Mouse (Mus musculus) layer of hippocampus, adult 9-10 months (tissue): ENCODE data around the gene Lix1.
"Not testable (repeated sequence)": the region's sequence is repeated elsewhere in the genome, so short reads cannot be mapped to it uniquely, and the experiment has no call there.

Source experiments
- DNase-seq: peaks from one replicate; pipeline ENCODE4 v3.0.0; 2022; ENCODE audit warnings: low spot score

Lix1 gene

DNA sequence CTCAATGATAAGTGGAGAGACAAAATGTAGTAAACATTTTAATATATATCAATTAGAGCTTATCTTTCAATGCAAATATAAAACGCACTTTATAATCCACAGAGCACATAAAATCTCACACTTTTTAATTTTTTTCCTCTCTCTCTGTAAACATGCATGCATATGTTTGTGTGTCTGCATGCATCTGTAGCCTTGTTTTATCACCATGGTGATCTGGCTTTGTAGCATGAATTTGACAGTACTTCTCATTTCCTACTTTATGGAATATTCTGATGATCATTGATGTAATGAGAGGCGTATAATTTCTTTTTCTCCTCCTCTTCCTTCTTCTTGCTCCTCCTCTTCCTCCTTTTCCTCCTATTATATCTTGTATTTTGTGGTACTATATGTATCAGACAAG is 9.7 kb downstream of the Lix1 start:
- DNase-seq = no peak

DNA sequence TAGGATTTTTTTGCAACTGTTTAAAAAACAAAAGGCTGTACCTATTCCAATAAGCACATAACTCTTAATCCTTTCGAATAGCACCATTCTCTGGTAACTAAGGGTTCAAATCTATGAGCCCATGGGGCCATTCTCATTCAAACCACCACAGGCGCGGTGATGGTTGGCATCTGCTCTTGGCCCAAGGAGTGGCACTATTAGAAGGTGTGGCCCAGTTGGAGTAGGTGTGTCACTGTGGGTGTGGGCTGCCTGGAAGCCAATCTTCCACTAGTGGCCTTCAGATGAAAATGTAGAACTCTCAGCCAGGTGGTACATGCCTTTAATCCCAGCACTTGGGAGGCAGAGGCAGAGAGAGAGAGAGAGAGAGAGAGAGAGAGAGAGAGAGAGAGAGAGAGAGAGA is 11.7 kb downstream of the Lix1 start:
- DNase-seq = no peak

DNA sequence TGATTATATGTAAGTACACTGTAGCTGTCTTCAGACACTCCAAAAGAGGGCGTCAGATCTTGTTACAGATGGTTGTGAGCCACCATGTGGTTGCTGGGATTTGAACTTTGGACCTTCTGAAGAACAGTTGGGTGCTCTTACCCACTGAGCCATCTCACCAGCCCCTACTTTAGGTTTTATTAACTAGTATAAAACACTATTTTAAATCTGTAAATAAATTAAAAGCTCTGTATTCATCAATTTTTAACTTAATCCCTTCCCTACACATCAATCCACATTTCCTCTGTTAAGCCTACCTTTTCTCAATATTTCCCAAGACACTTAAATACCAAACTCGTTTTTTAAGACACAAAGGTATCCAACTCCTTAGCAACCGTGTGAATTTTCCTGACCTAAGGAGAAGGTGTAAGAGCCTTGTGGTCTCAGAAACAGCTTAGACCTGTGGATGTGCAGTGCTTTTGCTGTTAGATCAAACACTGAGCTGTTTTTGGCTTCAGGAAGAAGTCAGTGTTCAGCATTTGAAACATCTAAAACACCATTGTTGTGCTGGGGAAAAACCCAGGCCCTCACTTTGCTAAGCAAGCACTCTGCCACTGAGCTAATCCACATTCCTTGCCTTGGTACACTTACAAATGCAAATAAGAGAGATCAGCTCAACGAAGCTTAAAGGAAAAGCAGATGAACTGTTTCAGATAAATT is 22.3 kb downstream of the Lix1 start:
- DNase-seq = no peak

DNA sequence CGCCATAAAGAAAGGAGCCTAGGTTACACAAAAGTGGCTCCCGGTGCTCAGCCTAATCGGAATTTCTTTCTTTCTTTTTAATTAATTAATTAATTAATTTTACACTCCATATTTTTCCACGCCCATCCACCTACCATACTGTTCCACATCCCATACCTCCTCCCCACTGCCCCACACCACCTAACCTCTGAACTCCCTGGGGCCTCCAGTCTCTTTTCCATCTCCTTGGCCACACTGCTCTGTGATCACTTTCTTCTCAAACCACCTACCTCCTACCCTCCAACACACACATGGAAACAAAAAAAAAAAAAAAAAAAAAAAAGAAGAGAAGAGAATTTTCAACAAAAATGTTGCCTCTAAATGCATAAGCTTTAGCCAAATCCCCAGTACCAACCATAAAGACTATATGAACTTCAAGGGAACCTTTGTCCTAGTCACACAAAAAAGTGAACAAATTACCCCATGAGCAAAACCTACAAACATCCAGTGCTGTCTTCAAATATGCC is 22.9 kb downstream of the Lix1 start:
- no peak for DNase-seq

DNA sequence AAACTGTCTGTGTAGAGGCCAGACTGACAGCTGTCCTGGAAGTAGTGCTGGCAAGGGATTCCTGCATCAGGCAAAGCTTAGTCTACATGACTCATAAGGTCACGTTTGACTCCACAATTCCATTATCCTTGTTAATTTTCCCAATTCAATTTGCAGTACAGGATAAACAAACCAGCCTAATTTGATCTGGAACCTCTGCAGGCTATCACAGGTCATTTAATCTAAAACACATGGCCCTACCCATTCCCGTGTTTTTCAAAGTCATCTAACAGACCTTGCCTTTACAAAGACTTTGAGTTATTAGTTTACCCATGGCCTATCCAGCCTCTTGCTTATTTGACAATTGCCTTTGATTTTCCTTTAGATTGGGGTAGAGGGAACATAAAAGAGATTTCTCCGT is 23.4 kb downstream of the Lix1 start:
- no peak for DNase-seq

DNA sequence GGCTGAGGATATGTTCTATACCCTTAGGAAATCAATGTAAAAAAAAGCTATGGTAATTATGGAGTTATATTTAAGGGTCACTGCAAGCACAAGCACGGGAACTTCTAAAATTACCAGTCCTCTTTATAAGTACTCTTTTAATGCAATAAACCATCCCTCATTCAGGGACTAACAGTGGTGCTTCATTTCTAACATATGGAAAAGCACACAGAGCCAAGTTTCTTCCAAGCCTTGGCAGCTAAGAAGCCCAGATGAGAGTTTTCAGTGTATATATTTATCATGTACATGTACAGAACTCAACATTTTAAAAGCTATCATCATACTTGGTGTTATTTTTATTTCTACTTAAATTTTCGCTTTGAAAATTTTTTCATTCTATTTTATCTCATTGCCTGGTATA is 26.4 kb downstream of the Lix1 start:
- no peak for DNase-seq

DNA sequence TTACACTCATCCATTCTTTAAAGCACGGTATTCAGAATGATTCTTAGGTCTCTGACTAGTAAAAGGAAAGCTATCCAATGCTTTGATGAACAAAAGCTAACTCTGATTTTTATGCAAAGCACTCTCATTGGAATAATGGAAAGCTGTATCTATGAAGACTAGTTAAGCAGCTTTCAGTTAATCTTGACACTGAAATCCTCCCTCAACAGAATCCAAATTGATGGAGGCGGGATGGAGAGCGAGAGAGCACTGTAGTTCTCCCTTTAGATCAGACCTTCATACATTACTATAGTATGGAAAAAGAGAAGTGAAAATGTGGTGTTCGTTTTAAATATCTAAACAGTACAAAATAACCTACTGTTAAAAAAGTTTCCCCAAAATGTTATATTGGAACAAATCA is 31.2 kb downstream of the Lix1 start:
- no peak for DNase-seq

DNA sequence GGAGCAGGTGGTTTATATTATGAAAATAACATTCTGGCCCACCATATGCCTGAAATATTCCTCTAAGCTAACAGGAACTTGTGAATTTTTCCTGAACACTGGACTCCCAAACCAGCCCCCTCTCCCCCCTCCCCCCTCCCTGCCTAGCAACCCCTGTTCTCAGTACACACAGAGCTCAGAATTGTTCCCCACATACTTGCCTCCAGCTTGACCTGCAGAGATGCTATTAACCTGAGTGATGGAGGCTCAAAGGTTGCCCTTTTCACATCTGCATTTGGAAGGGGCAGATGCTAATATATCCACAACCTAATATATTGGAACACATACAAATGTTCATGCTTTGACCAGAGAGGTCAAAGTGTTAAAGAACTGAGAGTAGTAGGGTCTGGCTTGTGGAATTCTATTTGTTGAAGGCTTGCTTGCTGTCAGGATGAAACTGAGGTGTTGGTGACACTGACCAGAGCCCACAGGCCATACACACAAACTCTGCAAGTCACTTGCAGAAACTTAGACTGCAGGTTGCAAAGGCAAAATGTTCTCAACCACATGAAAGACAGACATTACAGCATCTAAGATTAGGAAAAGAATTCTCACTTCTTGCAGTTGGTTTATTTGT is 36.2 kb downstream of the Lix1 start:
- DNase-seq = no peak

DNA sequence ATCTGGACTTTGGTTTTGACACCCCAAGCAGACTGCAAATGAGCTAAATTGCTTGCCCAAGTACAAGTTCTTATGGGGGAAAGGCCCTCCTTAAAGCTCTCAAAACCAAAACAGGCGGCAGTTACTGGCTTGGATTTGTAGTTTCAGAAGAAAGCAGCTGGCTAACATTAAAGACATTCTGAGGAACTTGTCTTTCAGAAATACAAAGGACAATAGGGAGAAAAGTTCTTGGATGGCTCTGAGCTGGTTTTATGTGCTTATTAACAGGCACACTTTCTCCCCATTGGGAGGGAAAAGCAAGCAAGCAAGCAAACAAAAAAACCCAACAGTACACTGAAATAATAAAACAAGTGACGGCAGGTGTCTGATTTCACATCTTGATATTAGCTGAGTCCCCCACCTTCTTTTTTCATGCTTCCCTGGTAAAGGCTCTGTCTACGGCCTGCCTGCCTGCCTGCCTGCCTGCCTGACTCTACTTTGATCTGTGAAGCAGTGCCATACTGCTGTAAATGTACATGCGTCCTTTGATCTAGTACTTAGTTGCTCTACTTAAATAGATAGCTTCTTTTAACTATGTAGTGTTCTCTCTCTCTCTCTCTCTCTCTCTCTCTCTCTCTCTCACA is 39.5 kb downstream of the Lix1 start:
- no peak for DNase-seq

DNA sequence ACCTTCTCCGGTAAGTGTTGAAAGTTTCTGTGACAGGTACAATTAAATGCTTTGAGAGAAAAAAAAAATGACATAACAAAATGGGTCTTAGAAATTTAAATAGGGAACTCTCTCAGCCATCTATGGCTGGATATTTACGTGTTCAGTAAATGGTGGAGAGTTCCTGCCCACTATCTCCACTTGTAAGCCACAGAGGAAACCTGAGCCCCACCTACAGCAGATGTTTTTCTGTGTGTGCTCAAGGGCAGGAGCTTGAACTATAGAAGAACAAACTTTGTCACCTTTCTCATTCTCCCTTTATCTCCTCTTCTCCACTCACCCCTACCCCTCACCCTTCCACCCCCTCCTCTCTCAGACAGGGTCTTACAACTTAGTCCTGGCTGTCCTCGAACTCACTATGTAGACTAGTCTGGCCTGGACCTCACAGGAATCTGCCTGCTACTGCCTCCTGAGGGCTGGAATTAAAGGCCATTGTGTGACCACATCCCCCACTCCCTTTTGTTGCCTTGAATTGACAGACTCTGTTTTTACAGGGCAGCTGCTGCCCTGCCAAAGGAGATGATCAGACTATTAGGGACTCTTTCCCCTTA is 41.9 kb downstream of the Lix1 start:
- DNase-seq = no peak

DNA sequence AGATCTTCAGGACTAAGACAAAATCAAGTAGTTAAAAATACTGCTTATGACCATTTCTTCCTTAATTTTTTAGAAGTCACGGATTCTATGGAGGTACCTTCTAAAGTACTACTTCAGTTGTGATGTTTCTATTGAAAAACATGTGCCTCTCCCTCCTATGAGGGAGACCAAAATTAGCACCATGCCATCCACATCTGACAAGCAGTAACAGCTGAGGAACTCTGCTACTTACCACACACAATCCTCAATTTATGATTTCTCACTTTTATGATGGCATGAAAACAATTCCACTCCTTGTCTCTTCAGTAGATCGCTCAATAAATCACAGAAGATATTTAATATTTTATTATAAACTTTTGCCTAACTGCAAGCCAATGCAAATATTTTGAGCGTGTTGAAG is 44.2 kb downstream of the Lix1 start:
- no peak for DNase-seq

DNA sequence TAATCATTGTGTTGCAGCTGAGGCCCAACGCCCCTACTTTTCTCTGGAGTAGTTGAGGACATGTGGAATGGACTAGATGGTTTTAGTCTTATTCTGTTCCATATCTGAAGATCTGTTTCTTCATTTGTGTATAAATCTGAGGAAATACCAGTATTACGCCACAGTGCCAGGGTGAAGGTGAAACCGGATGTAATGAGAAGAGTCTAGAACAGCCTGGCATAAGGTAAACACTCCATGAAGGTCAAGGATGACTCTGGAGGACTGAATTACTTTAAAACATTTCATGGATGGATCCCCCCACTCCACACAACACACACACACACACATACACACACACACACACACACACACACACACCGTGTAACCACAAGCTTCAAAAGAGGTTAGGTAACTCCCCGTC is 45.3 kb downstream of the Lix1 start:
- DNase-seq = no peak

DNA sequence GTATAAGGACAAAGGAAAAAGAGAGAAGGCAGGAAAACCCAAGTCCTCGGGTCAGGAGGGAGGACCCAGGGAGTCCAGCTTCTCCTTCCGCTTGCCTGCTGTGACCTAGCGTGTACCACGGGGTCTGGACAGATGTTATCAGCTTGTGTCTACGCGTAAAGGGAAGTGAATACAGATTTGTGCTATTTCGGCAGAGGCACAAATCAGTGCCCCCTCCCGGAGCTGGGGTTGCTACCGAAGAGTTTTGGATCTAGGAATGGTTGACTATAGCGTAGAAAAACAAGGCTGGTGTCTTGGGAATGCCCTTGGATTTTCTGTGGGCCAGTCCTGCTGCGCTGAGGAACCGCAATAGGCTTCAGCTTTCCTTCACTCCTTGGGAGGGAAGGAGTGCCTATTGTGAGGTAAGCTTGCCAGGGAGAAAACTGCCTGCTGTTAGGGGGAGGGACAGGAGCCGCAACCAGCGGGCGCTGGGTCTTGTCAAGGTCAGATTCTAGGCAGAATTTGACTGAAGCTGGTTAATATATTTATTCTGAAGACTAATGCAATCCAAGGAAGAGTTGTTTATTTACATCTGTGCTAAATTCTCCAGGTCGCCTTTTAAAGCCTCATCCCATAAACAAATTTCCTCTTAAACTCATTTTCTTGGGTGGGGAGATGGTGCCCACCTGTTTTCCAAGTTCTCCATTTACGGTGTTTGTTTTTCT is 46.4 kb downstream of the Lix1 start:
- DNase-seq = no peak

DNA sequence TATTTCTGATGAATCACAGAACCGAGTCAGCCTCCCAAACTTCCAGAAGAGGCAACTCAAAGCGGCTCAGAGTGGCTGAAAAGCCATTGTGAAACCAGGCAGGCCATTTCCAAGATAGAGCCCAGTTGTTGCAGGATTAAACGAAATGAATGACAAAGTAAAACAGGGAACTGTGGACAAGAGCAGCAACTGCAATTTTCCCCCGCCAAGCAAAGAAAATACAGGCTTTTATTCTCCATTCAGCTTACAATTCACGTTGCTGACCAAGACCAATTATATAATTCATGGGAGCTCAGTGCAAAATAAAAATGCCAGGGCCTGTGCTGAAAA is 46.9 kb downstream of the Lix1 start:
- DNase-seq = no peak

DNA sequence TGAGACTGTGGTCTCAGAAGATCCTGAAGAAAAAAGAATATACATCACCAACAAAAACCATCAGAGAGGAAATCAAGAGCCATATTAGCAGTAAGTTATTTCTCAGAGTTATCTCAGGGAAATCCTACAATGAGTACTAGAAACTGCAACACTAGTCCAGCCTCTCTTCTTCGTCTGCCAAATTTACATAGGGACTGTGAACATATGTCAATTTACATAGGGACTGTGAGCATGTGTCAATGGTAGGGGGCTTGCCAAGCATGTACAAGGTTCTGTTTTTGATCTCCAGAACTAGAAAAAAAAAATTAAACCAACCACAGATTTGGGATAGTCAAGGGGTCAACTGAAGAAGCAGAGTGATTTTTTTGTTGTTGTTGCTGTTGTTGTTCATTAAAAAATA is 48.6 kb downstream of the Lix1 start:
- DNase-seq = no peak

DNA sequence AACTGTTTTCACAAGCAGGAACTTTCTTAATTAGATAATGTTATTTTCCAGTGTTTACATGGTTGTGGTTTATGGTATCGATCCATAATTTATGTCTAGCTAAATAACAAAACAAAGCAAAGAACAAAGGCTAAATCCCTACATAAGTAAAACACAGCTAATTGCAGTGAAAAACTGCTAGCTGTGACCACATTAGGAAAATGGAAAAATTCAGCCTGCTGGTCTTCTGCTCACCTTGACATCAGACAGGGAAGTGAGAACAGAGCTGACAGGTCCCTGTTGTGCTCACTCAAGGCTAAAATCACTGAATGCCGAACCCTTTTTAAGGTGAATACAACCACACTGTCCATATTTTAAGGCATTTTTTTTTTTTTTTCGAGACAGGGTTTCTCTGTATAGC is 50.1 kb downstream of the Lix1 start:
- DNase-seq = no peak

DNA sequence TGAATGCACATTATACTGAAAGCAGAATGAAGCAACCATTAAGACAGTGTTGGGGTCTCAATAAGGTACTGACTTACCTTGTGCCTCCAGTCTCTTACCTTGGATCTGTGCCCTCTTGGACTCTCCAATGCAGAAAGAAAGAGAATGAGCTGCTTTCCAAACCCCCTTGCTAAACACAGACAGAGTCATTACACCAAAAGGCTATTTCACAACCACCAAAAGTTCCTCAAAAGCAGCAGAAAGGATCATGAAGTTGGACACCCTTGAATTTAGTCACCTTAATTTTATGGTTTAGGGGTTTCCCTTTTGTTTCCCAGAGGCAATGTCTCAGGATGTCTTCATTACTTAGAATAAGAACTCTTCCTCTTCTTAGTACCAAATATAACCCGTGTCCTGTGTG is 52.1 kb downstream of the Lix1 start:
- DNase-seq = no peak

DNA sequence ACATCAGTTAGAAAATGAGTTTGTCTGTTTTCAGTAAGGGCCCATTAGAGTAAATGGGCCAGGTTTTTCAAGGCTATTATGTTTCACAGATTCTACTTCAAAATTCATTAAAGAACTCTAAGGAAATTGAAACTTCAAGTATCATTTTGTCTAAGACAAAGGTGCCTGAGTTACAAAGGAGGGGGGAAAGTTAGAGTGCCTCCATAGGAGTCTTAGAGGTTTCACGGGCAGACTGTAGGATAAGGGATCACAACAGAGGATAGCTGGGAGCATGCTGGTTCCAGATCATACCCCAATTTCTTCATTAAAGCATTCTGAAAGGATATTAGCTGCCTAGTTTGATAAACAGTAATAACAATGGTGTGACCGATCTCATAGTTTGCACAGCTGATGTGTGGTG is 83.3 kb downstream of the Lix1 start:
- no peak for DNase-seq

DNA sequence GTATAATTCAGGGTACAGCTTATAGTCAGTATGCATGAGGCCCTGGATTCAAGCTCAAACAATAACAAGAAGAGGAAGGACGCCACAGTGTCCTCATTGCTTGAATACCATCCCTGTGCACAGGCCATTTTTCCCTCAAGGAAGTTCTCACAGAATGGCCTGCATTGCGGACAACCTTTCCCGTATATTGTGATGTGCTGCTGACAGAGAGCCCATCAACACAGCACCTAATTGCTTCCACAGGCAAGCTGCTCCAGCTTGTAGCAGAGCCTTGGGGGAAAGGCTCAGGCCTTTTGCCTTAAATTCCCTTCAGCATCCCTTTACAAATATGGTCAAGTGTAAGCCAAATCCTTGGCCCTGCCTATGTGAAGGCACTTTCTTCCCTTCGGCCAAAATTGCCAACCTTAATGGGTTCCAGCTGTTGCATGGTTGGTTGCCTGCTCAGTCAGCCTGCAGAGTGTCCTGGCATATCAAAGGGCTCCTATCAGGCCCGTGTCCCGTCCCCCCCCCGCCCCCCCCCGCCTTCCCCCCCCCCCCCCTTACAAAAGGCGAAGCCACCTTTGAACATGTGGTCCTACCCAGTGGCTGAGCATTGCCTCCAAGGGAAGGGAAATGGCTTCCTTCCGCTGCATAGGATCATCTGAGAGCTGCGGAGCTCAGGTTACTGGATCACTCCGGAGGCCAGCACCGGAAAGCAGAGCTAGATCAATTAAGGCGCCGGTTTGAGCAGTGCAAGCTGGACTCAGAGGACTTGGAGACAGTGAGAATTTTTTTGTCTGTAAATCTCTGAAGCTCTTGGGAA is 88.5 kb downstream of the Lix1 start:
- no peak for DNase-seq

DNA sequence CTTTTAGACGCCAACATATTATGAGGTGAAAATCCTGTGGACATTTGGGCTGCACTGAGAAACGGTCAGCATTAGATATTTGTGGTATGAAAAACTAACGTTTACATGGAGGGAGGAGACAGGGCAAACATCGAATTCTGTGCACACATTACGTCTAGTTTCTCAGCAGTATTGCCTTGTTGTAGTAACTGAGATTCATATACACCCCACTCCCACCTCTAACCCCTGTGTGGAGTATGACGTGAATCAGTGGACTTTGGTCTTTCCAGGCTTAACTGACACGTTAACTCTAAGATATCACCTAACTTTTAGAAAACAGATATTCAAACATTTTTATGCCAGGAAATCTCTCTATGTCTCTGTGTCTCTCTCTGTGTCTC is 89.1 kb downstream of the Lix1 start:
- DNase-seq = no peak

DNA sequence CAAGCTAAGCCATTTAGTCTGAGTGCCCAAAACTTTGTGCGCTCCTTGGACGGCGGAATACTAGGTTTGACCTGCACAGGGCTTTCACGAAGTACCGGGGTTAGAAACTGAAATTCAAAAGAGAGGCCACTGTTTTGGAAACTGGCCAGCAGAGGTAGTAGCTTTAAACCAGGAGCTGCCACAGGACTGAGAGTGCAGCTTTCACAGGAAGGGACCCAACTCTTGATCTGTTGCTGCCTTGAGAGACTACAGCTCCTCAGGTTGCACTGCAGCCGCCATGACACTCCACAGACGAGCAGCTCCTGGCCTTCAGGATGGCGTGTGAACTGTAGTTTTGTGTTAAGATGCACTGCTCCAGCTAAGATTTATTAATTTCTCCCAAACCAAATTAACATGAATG is 89.6 kb downstream of the Lix1 start:
- DNase-seq = no peak

DNA sequence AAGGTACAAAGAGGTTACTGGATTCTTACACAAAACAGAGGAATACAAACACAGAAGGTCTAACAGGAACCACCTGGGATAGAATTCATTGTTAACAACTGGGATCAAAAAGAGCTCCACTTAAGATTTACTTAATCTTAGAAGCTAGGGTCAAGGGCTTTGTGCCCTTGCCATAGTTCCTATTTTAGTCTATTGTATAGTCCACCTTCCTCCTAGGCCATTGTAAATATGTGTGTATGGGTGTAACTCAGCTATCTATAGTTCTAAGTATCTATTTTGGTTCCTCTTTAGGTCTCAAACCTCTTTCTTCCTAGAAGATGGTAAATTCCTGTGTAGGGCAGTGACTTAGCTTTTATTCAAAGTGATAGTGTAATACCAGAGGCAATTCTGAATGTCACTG is 93.8 kb downstream of the Lix1 start:
- DNase-seq = not testable (repeated sequence)
